Mouse (Mus musculus) right cerebral cortex, adult 18-20 months (tissue): Measurements from ENCODE around the gene Trim60.
A peak's percentile ranks its signal among the peaks of the same experiment; 100 is the strongest.
"Not testable (repeated sequence)": the region's sequence is repeated elsewhere in the genome, so short reads cannot be mapped to it uniquely, and the experiment has no call there.

Experiments
- DNase-seq: peaks from one replicate; pipeline ENCODE4 v3.0.0; 2022; ENCODE audit warnings: mixed read lengths

Gene Trim60

DNA sequence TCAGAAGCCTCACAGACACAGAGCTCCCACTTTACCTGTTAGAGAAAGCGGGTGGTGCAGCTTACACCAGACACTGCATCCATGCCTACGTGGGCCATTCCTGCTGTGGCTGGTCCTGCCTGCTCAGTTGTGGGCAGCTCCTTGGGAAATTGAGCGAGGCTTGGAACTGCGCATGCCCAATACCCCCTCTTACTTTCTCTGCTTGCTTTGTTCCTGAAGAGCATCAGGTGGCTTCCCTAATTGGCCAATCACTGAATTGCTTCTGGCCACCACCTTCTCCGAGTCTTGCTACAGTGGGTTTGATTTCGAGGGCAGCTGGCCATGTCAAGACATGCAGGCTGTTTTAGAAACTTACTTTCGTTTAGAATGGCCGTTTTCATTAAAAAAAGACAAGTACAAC is at the start of gene Trim60, which contains the start of gene Trim61:
Gene Trim60, minus strand, starts transcription at position 162 of the 400 bp plus-strand sequence.
Gene Trim61, minus strand, starts transcription at position 101 of the 400 bp plus-strand sequence.
- DNase-seq = no peak

GRCm38 (mm10) chr8:65067694-65068472 is 49.5 kb upstream of the Trim60 start:
- no peak for DNase-seq

DNA sequence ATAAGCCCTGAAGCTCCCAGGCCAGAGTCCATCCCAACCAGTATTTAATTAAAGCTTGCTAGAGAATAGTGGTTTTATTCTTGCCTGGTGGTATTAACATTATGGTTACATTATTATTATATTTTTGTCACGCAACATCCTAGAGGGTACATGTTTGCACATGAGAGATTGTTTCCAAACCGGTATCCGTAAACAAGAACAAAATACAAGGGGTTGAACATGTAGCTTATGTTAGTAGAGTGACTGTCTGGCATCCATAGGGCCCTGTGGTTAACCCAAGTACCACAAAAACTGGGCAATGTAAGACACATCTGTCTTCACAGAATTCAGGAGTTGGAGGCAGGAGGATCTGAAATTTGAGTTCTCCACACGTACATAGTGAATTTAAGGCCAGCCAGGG is 48.6 kb upstream of the Trim60 start:
- DNase-seq = no peak

DNA sequence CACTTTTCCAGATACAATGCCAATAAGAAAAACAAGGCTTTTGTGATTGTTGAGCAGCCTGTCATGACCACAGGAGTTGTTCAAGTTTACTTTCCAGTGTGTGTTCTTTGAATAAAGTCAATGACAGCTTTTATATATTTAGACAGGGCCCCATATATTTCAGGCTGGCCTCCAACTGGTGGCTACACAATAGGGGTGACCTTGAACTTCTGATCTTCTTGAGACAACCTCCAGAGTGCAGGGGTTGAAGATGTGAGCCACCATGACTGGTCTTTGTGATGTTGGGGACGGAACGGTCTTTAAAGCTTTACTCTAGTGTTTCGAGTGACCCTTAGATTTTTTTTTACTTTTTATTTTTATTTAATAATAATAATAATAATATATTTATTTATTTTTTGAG is 47.2 kb upstream of the Trim60 start:
- no peak for DNase-seq

- DNase-seq = no peak
These were observed 45.7 kb upstream of the Trim60 start for GRCm38 (mm10) chr8:65064071-65064470.

DNA sequence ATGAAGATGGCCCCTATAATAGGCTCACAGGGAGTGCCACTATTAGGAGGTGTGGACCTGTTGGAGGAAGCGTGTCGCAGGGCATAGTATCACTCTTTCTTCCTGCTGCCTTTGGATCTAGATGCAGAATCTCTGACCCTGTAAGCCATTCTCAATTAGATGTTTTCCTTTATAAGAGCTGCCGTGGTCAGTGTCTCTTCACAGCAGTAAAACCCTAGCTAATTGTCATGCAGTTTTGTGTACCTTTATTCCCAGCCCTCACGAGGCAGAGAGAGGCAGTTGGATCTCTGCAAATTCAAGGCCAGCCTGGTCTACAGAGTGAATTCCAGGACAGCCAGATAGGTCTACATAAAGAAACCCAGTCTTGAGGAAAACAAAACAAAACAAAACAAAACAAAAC is 43.8 kb upstream of the Trim60 start:
- no peak for DNase-seq

DNA sequence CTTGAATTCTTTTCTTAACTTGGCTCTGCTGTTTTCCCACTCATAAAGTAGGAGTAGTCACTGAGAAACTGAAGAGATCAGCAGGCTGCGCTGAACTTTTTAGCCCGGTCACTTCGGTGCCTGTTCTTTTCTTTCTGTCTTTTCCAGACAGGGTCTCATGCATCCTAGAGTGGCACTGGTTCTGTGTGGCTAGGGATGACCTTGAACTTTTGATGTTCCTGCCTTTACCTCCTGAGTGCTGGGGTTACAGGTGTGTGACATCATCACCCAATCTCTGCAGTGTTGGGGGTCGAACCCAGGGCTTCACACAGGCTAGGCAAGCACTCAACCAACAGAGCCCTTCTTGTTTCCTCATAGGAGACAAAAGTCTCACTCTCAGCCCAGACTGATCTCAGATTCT is 38.3 kb upstream of the Trim60 start:
- no peak for DNase-seq

DNA sequence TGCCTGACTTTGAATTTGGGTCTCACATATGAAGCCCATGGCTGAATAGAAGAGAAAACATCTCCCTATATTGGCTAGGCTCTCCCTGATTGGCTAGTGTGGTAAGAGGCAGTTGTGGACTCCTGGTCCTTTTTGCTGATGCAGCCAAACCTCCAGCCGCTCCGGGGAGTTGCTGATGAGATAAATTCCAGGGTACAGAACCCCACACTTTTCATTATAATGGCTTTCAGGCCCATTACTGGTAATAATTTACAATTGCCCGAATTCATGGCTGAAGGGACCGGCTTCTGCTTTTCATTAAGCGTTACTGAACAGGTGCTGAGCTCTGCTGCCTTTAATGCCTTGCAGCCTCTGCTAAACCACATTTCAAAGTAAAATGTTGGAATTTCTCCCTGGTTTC is 35.6 kb upstream of the Trim60 start:
- no peak for DNase-seq

- DNase-seq = no peak
These were observed 35.2 kb upstream of the Trim60 start for GRCm38 (mm10) chr8:65053554-65053953.

GRCm38 (mm10) chr8:65047801-65048200 is 29.4 kb upstream of the Trim60 start:
- DNase-seq = no peak

DNA sequence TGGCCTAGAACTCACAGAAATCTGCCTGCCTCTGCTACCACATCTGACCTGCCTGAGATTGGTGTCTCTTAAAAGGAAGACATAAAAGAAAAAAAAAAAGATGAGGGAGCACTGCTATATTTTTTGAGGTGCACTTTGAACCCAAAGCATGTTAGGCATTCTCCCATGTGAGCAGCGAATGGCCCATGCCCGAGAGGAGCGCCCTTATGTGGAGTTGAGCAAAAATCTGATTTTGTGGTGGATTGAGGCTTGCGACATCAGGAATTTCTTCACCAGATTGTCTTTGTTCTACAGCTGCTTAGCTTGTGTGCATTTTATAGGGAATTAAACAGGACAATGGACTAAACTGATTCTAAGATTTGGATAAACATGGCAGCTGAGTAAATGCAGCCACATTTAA is 28.8 kb upstream of the Trim60 start:
- DNase-seq = no peak

DNA sequence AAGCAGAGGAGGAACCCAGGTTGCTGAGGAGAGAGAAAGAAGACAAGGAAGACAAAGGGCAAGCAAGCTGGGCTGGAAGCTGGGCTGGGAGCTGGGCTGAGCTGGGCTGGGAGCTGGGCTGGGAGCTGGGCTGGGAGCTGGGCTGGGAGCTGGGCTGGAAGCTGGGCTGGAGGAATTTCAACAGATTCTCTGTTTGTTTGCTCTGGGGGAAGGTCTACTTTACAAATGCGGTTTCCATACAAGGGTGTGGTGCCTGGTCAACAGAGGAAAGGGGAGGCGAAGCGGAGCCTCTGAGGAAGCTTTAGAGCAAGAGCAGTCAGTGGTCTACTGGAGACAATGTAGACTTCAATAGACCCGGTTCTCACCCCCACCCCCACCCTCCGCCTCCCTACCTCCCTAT is 28.2 kb upstream of the Trim60 start:
- no peak for DNase-seq

- no peak for DNase-seq
These were observed 18.7 kb upstream of the Trim60 start, which contains the start of gene Apela for GRCm38 (mm10) chr8:65037117-65037533. Gene Apela (minus strand): TSS chr8:65037336.

DNA sequence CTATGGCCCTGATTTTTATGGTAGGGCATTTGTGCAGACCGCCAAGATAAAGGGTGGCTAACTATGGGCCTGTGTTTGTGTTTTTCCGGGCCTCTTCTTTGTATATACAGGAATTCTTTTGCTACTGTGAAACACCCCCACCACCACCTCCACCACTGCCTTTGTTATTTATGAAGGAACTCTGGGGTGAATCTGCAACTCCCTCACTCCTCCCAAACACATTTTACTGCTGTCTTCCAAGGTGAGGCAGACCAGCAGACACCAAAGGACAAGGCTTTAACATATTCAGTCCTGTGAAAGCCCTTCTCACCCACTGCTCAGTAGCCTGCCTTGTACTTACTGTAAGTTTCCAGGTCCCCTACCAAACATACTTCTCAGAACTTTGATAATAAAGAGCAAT is 15.8 kb upstream of the Trim60 start:
- DNase-seq = no peak

GRCm38 (mm10) chr8:65033056-65033455 is 14.7 kb upstream of the Trim60 start:
- DNase-seq = no peak

DNA sequence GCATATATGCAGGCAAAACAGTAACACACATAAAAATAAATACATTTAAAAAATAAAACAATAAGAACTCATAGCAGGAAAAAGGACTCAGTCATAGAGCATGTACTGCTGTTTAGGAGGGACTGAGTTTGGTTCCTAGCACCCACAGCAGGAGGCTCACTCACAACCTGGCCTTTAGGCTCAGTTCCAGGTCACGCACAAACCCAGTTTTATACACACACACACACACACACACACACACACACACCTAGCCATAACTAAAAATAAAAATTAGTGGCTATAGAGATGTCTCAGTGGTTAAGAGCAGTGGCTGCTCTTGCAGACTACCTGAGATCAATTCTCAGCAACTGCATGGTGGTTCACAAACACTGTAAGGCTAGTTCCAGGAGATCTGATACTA is 13.7 kb upstream of the Trim60 start:
- DNase-seq = no peak

GRCm38 (mm10) chr8:65030735-65031485 is 12.5 kb upstream of the Trim60 start:
- DNase-seq = no peak

GRCm38 (mm10) chr8:65029776-65030175 is 11.4 kb upstream of the Trim60 start:
- DNase-seq = no peak

DNA sequence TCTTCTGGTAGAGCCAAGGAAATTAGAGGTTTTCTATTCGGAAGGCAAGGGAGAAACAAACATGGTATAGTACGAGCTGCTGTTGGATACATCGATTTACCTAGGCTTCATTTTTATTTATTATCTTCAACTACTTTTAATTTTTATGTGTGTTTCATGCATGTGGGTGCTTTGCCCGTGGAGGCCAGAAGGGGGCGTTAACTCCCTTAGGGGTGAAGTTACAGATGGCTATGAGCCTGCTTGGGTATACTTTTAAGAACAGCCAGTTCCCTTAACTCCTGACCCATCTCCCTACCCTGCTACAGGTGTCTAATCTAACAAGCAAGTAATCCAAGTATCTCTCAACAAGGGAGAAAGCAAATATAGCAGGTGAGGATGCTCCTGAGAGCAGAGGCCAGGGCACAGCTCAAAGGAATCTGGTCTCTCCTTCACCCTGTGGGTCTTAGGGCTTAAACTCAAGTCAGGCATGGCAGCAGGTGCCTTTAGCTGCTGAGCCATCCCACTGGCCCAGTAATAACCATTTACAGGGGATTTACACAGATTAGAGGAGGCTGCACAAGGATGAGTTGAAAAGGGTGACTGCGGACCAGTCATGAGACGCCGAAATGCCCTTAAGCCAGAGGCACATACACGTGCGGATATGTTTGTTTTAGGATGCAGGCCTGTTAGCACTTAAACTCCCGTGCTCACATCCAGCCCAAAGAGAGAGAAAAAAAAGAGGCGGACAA is 10.7 kb upstream of the Trim60 start:
- no peak for DNase-seq

GRCm38 (mm10) chr8:65022485-65022884 is 4.1 kb upstream of the Trim60 start:
- DNase-seq = peak; percentile 37

DNA sequence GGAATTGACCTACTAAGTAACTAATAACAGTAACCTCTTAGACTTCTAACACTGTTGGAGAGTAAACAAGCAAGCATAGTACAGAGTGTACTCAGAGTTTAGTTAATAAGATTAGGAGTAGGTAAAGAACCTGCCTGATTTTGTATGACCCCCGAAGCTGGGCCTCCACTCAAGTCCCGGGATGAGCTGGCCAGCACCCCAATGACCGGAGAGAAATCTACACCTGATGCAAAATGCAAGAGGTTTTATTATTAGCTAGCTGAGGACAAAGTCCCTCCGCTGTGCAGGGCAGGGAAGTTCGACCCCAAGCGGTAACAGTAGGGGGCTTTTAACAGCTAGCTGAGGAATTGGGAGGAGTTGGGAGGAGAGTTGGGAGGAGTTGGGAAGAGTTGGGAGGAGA is 10.8 kb downstream of the Trim60 start:
- DNase-seq = not testable (repeated sequence)

DNA sequence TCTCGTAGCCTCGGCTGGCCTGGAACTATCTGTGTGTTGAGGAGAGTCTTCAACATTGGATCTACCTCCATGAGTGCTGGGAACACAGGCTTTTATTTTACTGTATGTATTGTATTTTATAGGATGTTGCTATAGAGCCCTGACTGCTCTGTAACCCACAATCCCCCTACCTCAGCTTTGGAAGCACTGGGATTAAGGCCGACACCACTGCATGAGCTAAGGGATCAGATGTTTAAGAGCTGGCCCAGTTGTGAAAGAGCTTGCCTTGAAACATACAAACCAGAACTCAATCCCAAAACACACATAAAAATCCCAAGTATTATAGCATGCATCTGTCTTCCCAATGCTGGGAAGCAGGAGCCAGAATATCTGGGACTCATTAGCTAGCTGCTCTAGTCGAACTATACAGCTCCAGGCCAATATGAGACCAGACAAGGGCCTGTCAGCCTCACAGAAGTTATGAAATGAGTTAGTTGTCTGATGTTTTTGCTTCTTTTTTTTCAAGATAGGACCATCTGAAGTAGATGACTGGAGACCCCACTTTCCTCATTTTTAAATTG is 19.5 kb downstream of the Trim60 start:
- no peak for DNase-seq

DNA sequence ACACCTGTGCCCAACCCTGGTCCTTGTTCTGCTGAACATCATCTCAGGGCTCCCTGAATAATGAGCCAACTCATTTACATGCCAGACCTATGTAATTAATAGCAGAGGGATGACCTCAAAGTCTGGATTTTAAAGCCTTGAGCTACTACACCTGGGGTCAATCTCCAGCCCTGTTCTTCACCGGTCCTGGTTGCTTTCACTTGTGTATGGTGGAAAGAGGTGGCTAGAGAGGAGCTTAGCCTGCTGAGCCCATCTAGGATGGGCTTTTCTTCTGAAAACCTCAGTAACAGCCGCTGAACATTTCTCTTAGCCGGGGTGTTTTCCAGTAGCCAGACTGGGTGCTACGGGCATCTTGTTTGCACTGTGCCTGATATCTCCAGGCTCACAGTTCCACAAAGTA is 30.7 kb downstream of the Trim60 start, which contains the start of gene Trim75:
Gene Trim75, minus strand, starts transcription at position 101 of the 400 bp plus-strand sequence.
- DNase-seq = no peak
